Mouse (Mus musculus) layer of hippocampus, postnatal 36 days (tissue): ENCODE data around the gene Ubl4b. TPM values are rescaled to one million over a fixed set of nuclear protein-coding genes. Genes with fewer than 3 reads are reported as not detected.

Experiments used
- DNase-seq, 2 experiments: peaks; one replicate each; pipeline ENCODE4 v3.0.0; 2022
- total RNA-seq, 2 experiments: library from RNA; stranded (reverse); gene quantifications; 2 replicates each; pipeline ENCODE4 v1.2.3; 2021

Ubl4b gene
- total RNA-seq, 2 experiments from 2014 or later: not detected

DNA sequence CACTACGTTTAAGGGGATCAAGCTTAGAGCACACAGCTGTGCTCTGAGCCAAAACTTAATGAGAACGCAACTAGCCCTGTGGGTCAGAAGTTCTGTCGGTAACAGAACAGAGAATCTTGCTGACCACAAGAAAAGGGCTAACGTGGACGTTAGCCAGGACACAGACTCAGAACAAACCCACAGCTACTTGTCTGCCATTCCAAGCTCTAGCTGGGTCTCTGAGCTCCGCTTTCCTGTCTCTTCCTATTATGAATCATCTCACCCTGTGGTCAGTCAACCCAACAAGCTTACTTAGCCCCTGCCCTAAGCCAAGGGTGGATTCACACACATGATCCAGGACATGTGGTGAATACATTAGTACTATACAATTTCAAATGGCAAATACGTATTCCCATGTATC lies 12.9 kb upstream of the Ubl4b start:
- DNase-seq: no peak

DNA sequence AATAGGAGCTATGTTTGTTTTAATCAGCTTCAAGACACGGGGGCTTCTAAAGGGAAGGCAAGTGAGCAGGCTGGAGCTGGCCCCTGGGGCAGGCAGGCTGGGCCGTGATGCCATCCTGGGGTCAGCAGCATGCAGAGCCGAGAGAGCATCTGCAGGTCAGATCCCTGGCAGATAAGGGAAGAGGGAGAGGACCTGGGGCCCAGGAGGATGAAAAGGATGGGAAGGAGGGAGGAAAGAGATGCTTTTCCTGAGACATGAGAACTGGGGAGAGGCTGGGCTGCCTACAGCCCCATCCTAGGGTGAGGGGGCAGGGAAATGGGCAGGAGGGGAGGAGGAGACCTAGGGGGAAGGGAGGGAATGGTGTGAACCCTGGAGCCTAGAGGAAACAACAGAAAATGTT lies 10.5 kb upstream of the Ubl4b start:
- no peak for DNase-seq

DNA sequence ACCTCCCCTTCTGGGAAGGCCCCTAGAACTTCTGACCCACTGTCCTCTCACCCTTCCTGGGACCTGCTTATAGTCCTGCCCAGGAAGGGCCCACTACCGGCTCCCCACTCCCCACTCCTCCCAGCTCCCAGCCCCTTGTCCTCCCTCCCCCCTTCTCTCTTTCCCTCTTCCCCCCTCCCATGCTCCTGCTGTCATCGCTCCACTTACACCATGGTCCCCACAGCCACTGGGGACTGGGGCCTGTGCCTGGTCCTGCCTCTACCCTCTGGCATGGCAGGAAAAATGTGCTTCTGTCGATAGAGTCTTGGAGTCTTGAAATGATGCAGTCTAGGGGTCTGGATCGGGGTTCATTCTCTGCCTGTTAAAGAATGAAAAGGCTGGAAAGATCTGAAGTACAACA lies 9.0 kb upstream of the Ubl4b start:
- no peak for DNase-seq

DNA sequence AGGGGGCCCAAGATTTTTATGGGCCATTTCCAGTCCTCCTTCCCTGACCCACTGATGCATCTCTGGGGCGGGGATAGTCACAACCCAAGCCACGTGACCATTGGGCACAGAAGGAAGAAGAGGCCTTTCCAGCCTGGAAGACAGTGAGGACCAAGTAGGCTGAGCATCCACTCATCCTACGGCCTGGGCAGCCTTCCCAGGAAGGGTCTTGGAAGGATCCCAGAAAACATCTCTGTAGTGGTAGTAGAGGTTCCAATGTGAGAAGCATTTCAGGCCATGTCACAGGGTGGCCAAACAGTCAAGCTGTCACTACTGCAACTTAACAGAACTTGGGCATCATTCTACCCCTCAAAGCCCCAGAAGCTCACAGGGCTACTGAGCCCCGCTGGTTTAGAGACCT lies 7.7 kb upstream of the Ubl4b start:
- DNase-seq: no peak

DNA sequence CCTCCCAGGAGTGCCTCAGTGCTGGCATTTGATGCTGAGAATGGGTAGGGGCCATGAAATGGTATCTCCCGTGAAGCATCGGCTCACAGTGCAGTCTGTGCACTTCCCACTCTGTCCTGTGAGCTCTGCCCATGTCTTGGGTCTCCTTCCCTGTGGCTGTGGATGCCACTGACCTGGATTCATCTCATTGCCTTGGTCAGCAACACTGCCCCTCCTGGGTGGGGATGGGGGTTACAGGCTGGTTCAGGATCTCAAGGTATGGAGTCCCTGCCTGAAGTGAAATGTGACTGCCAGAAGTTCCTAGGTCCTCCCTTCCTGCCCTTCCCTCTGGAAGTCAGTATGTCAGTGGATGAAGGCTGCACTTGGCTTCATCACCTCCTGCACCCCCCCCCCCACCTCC lies 7.2 kb upstream of the Ubl4b start:
- no peak for DNase-seq

DNA sequence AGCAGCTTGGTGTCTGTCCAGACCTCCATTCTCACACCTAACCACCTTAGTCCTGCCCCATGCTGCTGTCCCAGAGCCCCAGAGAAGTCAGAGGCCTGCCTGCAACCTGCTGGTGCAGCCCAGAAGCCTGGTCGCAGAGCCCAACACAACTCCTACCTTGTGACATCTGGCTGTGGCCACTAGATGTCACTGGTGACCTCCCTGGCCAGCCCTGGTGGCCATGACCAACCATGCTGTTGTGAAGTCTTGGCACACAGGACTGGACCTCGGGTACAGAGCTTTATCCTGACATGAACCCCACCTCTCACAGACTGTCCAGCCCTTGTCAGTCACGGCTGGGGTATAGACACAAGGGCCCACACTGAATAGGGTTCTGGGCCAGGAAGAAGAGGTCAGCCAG lies 4.3 kb upstream of the Ubl4b start:
- peak; percentile 43 to 54 for DNase-seq

DNA sequence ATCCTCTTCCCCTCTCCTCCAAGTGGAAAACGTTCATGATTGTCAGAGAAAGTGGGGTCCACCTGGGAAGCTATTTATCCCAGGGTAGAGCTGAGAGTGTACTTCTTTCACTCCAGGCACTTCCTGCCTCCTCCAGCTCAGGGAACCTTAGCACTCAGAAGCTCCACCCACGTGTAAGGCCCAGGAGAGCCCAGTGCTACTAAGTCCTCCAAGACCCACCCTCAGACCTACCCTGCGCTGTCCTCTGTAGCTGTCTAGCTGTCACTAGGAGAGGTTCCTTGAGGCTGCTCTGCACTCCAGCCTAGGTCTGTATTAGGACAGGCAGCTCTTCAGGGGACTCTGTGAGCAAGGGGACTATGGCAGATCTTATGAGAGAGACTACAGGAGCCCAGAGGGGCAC lies 3.9 kb upstream of the Ubl4b start:
- no peak for DNase-seq

DNA sequence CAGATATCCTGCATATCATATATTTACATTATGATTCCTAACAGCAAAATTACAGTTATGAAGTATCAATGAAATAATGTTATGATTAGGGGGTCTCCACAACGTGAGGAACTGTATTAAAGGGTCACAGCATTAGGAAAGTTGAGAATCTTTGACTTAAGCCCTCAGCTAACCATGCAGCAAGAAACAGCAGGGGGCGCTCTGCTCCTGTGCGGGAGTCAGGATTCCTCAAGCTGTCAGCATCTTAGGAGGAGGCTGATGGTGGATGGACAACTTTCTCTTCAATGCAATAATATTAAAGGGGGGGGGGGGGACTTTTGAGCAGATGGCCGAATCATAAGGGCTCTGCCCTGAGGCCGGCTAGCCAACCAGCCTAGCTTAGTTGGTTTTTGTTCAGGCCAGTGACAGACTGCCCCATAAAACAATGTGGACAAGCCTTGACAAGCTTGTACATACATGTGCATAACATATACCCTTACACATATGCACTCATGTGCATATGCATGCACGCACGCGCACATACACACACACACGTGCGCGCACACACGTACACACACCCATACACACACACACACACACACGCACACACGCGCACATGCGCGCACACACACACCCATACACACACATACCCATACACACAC lies 4.3 kb downstream of the Ubl4b start:
- peak; percentile 48 to 59 for DNase-seq

DNA sequence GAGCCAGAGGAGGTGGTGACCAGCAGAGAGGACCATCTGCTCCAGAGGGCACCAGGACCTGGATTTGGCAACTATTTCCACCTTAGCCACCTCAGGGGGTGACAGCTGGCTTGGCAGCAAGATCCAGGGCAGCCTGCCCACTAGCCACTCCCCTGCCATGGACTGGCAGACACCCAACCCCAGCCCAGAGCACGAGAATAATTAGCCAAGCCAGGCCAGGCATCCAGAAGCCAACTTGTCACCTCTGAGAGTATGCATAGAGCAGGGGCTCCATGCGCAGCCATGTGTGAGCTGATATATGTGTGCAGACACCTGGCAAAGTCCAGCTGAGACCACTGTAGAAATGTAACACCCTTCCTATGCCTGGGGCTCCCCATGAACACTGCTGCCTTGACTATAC lies 7.9 kb downstream of the Ubl4b start:
- no peak for DNase-seq

DNA sequence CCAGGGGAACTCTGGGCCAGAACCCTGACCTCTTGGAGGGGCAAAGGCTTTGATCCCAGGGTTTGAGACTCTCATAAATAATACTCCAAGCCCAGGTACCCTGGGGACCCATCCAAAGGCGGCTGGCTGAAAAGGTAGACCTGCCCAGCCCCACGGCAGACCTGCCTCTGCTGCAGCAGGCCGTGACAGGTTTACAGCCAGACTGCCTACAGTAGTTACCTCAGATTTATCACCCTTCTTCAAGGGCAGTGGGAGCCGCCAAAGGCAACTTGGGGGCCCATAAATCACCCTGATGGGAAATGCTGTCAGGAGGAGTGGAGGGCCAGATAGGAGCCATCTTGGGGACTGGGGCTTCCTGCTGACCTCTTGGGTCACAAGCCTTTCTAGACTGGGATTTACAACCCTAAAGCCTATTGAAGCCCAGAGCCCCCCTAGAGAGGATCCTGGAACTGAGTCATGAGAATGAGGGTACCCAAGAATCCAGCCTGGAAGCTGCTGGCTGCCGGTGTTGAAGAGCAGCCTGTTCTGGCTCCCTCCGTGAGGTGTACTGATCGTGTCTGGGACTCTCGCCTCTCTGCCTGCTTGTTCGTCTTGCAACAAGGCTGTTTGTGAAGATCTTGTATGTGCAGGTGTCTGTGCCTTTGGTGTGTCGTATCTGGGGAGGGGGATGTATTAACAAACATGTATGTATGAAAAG lies 9.0 kb downstream of the Ubl4b start:
- DNase-seq: no peak

DNA sequence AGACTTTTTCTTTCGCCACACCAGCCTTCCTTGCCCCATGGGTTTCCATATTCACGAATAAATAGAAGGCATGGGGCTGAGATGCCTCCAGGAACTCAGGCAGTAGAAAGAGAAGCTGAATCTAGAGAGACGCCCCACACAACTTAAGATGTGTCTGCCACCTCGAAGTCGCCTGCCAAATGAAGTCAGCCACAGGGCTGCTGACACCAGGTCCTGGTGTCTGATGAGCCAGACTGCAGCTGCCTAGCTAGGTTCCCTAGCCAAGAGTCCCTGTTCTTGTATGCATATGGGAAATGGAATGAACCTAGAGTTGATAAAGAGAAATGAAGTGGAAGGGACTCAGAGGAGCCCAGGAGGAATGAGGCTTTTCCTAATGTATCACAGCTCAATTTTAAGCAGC lies 9.6 kb downstream of the Ubl4b start:
- no peak for DNase-seq

DNA sequence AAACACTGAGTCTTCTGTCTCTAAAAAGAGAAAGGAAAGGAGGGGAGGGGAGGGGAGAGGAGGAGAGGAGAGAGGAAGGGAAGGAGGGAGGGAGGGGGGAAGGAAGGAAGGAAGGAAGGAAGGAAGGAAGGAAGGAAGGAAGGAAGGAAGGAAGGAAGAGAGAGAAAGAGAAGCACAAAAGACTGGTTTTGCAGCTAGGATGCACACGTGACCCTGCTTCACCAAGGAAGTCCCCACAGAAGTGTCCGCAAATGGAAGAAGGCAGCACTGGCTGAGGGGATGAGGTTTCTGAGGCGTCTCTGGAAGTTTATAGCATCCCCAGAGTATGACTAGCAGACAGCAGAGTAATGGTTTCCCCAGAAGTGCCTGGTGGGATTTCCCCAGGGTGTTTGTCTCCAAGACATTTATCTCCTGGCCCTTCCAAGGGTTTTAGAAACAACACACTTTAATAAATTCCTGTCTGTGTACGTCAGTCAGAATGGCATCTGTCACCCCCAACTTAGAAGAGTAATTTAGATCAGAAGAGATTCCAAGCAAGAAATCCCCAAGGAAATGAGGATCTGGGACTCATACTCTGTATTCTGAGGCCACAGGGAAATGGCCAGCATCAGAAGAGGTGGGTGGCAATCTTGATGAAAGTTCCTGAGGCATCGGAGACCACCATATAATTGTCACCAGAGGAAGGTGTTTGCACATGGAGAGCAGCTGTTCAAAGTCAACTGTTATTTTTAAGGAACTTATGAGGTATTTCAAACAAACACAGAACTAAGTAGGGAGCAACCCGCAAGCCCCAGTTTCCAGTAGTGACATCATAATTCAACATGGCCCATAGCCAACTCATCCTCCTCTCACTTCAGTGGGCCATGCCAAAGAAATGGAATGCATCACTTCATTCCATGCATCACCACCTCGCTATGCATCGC lies 11.5 kb downstream of the Ubl4b start:
- DNase-seq: no peak

DNA sequence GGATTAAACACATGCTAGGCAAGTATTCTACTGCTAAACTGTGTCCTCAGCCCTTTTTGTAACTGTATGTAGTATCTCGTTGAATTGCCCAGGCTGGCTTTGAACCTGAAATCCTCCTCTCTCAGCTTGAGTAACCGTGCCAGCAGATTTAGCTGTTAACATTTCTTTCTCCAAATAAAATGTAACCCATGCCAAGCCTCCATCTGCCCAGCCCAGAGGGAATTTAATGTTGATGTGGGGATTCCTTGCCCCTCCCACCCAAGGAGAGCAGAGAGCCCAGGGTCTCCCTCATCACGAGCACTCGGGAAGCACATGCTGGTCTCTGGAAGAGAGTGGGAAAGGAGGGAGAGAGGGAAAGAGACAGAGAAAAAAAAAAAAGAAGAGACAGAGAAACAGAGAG lies 12.3 kb downstream of the Ubl4b start:
- DNase-seq: no peak

DNA sequence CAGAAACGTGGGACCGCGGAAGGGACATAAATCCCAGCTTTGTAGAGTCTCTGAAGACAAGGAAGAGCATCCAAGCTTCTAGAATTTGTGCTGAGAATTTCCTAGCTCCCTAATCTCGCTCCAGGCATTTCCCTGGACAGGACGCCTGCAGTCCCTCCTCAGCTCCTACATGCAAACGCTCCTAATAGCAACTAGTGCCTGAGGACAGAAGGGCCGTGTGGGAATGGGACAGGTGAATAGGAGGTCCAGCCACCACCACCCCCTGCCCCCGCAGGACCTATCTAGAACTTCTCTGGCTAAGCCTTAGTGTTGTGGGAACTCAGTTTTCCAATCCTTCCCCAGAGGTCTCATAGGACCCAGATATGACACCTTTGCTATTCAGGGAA lies 17.4 kb downstream of the Ubl4b start:
- DNase-seq: no peak

DNA sequence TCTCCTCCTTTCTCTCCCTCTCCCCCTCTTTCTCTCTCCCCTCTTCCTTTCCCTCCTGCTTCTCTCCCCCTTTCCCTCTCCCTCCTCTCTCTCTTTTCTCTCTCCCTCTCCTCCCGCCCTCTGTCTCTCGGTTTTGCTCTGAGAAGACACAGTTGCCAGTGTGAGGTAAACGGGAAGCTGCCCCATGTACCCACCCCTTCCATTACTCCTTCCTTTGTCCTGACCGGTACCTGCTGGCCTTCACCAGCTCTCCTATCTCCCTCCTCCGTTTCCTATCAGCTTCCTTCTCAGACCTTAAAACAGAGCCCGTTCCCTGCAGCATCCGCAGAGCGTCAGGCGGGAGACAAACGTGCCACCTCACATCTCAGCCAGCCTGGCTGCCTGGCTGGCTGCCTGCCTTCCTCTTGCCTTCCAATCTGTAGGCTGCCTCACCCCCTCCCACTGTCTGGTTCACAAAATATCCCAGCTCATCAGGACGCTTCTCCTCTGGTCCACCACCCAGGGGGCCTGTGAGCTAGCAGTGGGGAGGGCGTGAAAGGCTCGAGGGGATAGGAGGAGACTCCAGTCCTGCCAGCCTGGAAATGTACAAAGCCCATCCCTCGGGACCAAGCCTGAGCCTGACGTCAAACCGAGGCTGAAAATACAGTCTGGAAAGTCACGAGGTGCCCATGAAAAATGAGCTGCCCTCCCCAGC lies 17.9 kb downstream of the Ubl4b start:
- DNase-seq: peak; percentile 73 to 75

DNA sequence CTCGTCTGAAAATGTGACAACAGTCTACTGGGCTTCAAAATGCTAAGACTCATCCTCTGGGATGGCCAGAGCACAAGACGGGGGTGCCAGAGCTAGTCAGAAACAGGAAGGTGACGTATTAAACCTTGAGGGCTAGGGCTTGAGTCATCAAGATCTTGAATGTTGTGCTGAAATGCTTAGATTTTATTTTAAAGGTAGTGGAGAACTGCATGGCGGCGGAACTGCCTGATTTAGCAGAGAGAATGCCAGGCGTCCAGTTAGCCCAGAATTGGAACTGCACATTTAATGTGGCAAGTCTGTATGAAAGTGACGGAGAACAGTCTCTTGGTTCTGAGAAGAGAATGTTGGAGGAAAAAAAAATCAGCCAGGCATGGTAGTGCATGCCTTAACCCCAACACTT lies 19.9 kb downstream of the Ubl4b start:
- DNase-seq: no peak

DNA sequence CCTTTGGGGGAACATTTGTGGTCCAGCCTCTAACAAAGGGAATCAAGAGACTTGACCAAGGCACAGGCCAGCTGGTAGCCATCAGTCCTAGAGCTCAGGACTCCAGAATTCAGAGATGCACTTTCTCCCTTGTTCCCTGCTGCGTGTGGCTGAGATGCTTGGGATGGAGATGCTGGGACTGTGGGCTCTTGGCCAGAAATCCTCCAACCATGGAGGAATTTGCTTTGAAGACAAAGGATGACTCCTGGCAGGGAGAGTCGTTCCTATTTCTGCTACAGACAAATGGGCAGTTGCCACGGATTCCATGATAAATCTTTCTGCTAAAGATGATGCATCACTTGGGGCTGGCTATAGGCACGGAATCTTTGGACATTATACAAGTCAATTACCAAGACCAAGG lies 21.3 kb downstream of the Ubl4b start:
- DNase-seq: no peak

DNA sequence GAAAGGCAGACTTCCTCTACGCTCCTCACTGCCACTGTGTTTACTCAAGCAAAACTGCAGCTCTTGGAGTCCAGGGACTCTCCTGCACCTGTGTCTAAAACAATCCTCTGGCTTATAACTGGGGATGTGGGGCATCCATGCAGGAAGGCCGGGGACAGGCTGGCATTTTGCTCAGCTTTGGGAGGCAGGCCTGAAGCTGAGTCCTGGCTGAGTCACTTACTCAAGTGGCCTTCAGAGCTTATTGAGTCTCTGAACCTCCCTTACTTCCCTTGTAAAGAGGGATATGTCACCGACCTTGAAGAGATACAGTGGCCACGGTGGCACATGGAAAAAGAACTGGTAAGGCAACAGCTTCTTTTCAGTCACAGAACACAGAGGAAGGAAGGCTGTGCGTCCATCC lies 24.3 kb downstream of the Ubl4b start:
- no peak for DNase-seq

DNA sequence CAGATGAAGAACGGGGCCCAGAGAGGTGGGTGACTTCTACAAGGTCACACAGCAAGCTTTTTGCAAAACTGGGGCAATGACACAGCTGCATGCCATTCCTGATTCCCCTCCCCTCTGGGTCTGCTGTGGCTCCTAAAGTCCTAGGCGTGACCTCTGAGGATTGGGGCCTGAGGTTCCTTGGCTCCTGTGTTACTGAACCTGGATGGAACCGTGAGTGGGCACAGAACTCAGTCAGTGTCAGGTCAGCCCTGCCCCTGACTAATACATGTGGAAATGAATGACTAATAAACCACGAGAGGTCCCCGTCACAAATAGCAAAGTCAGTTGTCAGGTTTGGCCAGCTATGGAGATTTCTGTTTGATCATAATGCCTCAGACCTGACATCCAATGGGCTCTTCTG lies 25.7 kb downstream of the Ubl4b start:
- DNase-seq: no peak

DNA sequence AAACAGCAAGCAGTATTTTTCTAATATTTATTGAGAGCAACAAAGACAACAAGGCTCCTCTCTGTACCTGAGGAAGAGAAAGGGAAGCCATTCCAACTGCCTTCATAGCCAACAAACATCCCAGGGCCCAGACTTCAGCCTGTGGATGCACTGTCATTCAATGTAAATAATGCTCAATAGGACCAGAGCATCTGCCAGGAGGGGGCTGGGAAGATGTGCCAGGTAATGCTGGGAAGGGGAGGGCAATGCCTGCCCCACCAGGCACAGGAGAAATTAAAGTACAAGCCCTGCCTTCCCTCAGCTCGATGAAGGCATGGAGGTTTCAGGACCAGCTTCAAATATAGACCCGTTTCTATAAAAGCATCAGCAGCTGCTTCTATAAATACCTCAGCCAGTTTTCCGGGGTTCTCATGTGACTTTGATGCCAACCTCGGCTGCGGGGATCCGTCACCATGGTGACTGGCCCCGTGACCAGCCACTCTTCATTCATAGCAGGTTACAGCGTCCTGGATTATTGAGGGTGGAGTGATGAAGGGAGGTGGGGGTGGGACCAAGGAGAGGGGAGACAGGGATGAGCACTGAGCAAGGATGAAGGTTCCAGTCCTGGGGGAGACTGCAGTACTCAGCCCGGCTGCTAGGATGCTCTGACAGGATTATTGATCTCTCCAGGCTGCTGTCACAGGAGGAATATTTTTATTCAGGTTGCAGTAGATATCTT lies 26.3 kb downstream of the Ubl4b start:
- peak; percentile 67 to 70 for DNase-seq

DNA sequence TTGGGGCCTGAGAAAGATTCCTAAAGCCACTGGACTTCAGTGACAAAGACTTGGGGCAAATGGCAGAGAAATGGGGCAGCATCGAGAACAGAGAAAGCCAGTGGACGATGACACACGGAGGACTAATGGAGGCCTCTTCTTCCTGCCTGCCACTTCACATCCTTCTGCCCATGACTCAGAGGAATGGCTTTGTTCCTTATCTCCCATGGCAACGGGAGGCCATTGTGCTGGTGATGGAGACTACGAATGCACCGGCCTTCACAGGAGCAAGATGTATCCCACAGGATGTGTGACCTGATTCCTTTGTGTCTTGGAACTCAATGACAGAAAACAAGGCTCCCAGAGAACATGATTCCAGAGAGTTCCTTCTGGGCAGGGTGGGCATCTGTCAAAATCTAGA lies 30.3 kb downstream of the Ubl4b start:
- DNase-seq: no peak

DNA sequence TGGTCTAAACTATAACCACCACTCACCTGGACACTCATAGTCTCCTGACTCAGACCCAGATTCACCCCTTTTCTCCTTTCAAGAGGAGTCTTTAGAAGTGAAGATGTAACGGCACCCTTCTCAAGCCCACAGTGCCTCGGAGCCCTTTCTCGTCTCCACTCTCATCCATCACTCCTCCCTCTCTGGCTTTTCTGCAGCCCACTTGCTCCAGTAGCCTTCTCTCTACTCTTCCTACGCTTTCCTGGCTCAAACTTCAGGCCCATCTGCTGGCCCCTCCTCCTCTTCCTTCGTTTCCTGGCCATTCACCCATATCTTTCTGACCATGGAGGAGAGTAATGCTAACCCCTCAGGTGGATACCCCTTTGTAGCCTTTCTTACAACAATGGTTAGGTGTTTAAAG lies 33.9 kb downstream of the Ubl4b start:
- DNase-seq: no peak
